Mouse (Mus musculus): ENCODE measurements around the gene Eepd1.

DNA sequence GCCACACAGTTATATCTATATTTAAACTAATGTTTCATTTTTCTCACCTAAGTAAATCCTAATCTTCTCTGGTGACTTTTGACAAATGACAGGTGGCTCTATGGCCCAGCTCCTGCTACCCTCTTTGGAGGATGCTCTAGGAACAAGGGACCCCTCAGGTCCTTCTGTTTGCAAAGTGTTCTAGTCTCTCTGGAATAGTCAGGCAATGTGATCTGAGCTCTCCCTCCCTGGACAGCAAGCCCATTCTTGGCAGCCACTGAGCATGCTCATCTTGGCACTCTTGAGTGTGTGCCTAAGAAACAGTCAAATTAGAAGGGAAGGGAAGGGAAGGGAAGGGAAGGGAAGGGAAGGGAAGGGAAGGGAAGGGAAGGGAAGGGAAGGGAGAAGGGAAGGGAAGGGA lies 37.8 kb upstream of the Eepd1 start:
- TF ChIP-seq CTCF (IDR thresholded peaks at IDR 0.05; ENCODE audit: control insufficient read depth, insufficient read depth, low read length) (no peak), POLR2A (IDR thresholded peaks at IDR 0.05; ENCODE audit: borderline replicate concordance, control insufficient read depth, low read depth, low read length) (no peak)

Measured in bone marrow, adult 2 months (tissue).